Mouse (Mus musculus) MEL (cell line): Measurements from ENCODE around the gene Neurl4. TPM values are rescaled to one million over a fixed set of nuclear protein-coding genes. Genes with fewer than 3 reads are reported as not detected.

Experiments
- DNase-seq: peaks from one replicate; pipeline ENCODE4 v3.0.0; 2011; ENCODE audit warnings: low read depth, low spot score
- H3K27ac ChIP-seq: 2 replicates; pipeline ENCODE4 v1.5.1; 2012; ENCODE audit warnings: low read depth, mild to moderate bottlenecking, control low read depth, low read length, moderate library complexity; ENCODE audit not compliant: control insufficient read depth
- H3K27me3 ChIP-seq, 2 experiments: fragments of 150-350 bp in 1 of 2; sonication (generic) in 1 of 2; 2 replicates each; pipeline ENCODE4 v1.6.1; 2012; ENCODE audit warnings: low read length in 2 of 2, mild to moderate bottlenecking in 2 of 2, improper control_type of control experiment in 1 of 2, moderate library complexity in 1 of 2; ENCODE audit not compliant: insufficient read depth in 2 of 2, control insufficient read depth in 1 of 2
- H3K36me3 ChIP-seq, 2 experiments: 2 replicates each; pipeline ENCODE4 v1.6.1; 2012 to 2014; ENCODE audit warnings: low read length in 2 of 2, improper control_type of control experiment in 1 of 2, inconsistent platforms in 1 of 2, mild to moderate bottlenecking in 1 of 2; ENCODE audit not compliant: insufficient read depth in 2 of 2, control insufficient read depth in 1 of 2
- H3K4me1 ChIP-seq, 2 experiments: fragments of 150-350 bp in 1 of 2; sonication (generic) in 1 of 2; 2 replicates each; pipeline ENCODE4 v1.6.1; 2012; ENCODE audit warnings: low read length in 2 of 2, improper control_type of control experiment in 1 of 2, mild to moderate bottlenecking in 1 of 2; ENCODE audit not compliant: insufficient read depth in 2 of 2, control insufficient read depth in 1 of 2
- H3K4me3 ChIP-seq, 2 experiments: fragments of 150-350 bp in 1 of 2; sonication (generic) in 1 of 2; 2 replicates each; pipeline ENCODE4 v1.5.1; 2012; ENCODE audit warnings: low read depth in 2 of 2, low read length in 2 of 2, mild to moderate bottlenecking in 2 of 2, moderate library complexity in 2 of 2, control low read depth in 1 of 2, improper control_type of control experiment in 1 of 2; ENCODE audit not compliant: control insufficient read depth in 1 of 2, insufficient read depth in 1 of 2
- H3K79me2 ChIP-seq: 2 replicates; pipeline ENCODE4 v1.6.1; 2012; ENCODE audit warnings: mild to moderate bottlenecking, low read length, moderate library complexity; ENCODE audit not compliant: control insufficient read depth, poor library complexity, insufficient read depth
- H3K9ac ChIP-seq: 2 replicates; pipeline ENCODE4 v1.6.1; 2012; ENCODE audit warnings: low read depth, mild to moderate bottlenecking, control low read depth, low read length, moderate library complexity; ENCODE audit not compliant: control insufficient read depth, poor library complexity, severe bottlenecking
- H3K9me3 ChIP-seq: fragments of 150-350 bp; sonication (generic); replicated peaks from 2 replicates; pipeline ENCODE4 v1.6.1; 2012; ENCODE audit warnings: mild to moderate bottlenecking, low read length, improper control_type of control experiment, moderate library complexity; ENCODE audit not compliant: insufficient read depth
- BHLHE40 ChIP-seq: IDR thresholded peaks from 2 replicates; pipeline ENCODE4 v1.6.1; 2012; ENCODE audit warnings: low read depth, mild to moderate bottlenecking, inconsistent platforms, low read length, improper control_type of control experiment, borderline replicate concordance
- CHD2 ChIP-seq: IDR thresholded peaks from 2 replicates; pipeline ENCODE4 v1.6.1; 2011; ENCODE audit warnings: low read length, improper control_type of control experiment
- CTCF ChIP-seq, 3 experiments: IDR thresholded peaks in 2 of 3; conservative IDR thresholded peaks in 1 of 3; 2 replicates each; pipeline ENCODE4 v1.5.1; 2011 to 2012; ENCODE audit warnings: low read length in 3 of 3, low read depth in 2 of 3, mild to moderate bottlenecking in 2 of 3, improper control_type of control experiment in 1 of 3, inconsistent platforms in 1 of 3, mixed read lengths in 1 of 3, moderate library complexity in 1 of 3; ENCODE audit not compliant: control insufficient read depth in 1 of 3, insufficient read depth in 1 of 3, poor library complexity in 1 of 3, severe bottlenecking in 1 of 3
- E2F4 ChIP-seq: IDR thresholded peaks from 2 replicates; pipeline ENCODE4 v1.6.1; 2011; ENCODE audit warnings: low read depth, low read length, improper control_type of control experiment, borderline replicate concordance
- ETS1 ChIP-seq: IDR thresholded peaks from 2 replicates; pipeline ENCODE4 v1.6.1; 2012; ENCODE audit warnings: low read depth, mild to moderate bottlenecking, inconsistent platforms, low read length, improper control_type of control experiment, moderate library complexity
- GABPA ChIP-seq: IDR thresholded peaks from 2 replicates; pipeline ENCODE4 v1.6.1; 2012; ENCODE audit warnings: low read depth, mild to moderate bottlenecking, inconsistent platforms, low read length, improper control_type of control experiment, moderate library complexity
- GATA1 ChIP-seq: IDR thresholded peaks from 2 replicates; pipeline ENCODE4 v1.6.1; 2011; ENCODE audit warnings: low read depth, low read length, improper control_type of control experiment
- HCFC1 ChIP-seq: IDR thresholded peaks from 2 replicates; pipeline ENCODE4 v1.6.1; 2012; ENCODE audit warnings: low read depth, mild to moderate bottlenecking, inconsistent platforms, low read length, improper control_type of control experiment, moderate library complexity
- JUND ChIP-seq: IDR thresholded peaks from 2 replicates; pipeline ENCODE4 v1.6.1; 2011; ENCODE audit warnings: low read depth, mild to moderate bottlenecking, improper control_type of control experiment, low read length
- MAX ChIP-seq: IDR thresholded peaks from 2 replicates; pipeline ENCODE4 v1.6.1; 2011; ENCODE audit warnings: low read length, improper control_type of control experiment
- MAZ ChIP-seq: IDR thresholded peaks from 2 replicates; pipeline ENCODE4 v1.6.1; 2012; ENCODE audit warnings: low read depth, mild to moderate bottlenecking, inconsistent platforms, low read length, improper control_type of control experiment
- MXI1 ChIP-seq: IDR thresholded peaks from 2 replicates; pipeline ENCODE4 v1.6.1; 2011; ENCODE audit warnings: mild to moderate bottlenecking, low read depth, low read length, improper control_type of control experiment
- MYC ChIP-seq: IDR thresholded peaks from 2 replicates; pipeline ENCODE4 v1.6.1; 2011; ENCODE audit warnings: low read depth, mild to moderate bottlenecking, low read length, improper control_type of control experiment, moderate library complexity
- POLR2A ChIP-seq, 2 experiments: IDR thresholded peaks; 2 replicates each; pipeline ENCODE4 v1.6.1; 2011 to 2012; ENCODE audit warnings: low read length in 2 of 2, mild to moderate bottlenecking in 2 of 2, control low read depth in 1 of 2, improper control_type of control experiment in 1 of 2, low read depth in 1 of 2, moderate library complexity in 1 of 2; ENCODE audit not compliant: control insufficient read depth in 1 of 2, insufficient read depth in 1 of 2, poor library complexity in 1 of 2
- RAD21 ChIP-seq: IDR thresholded peaks from 2 replicates; pipeline ENCODE4 v1.6.1; 2011; ENCODE audit warnings: mild to moderate bottlenecking, low read depth, low read length, improper control_type of control experiment
- SIN3A ChIP-seq: IDR thresholded peaks from 2 replicates; pipeline ENCODE4 v1.6.1; 2012; ENCODE audit warnings: low read length, improper control_type of control experiment, inconsistent platforms
- SMC3 ChIP-seq: IDR thresholded peaks from 2 replicates; pipeline ENCODE4 v1.6.1; 2011; ENCODE audit warnings: low read depth, low read length, improper control_type of control experiment
- TAL1 ChIP-seq: IDR thresholded peaks from 2 replicates; pipeline ENCODE4 v1.6.1; 2012; ENCODE audit warnings: mild to moderate bottlenecking, inconsistent platforms, low read length, moderate library complexity, mixed read lengths
- TCF12 ChIP-seq: IDR thresholded peaks from 2 replicates; pipeline ENCODE4 v1.6.1; 2014; ENCODE audit warnings: low read depth, mild to moderate bottlenecking, inconsistent platforms, low read length, improper control_type of control experiment, moderate library complexity
- ZC3H11A ChIP-seq: IDR thresholded peaks from 2 replicates; pipeline ENCODE4 v1.6.1; 2012; ENCODE audit warnings: low read depth, mild to moderate bottlenecking, inconsistent platforms, low read length, improper control_type of control experiment
- ZNF384 ChIP-seq: IDR thresholded peaks from 2 replicates; pipeline ENCODE4 v1.6.1; 2012; ENCODE audit warnings: low read depth, mild to moderate bottlenecking, inconsistent platforms, low read length, improper control_type of control experiment
- polyA plus RNA-seq, 2 experiments: library from polyadenylated mRNA; stranded (reverse) in 1 of 2; unstranded in 1 of 2; fragments of >175 nt in 1 of 2; fragments of >200 nt in 1 of 2; gene quantifications; 2 replicates each; pipeline versions ENCODE4 v1.2.1 to v1.2.4; 2012; ENCODE audit warnings: low replicate concordance in 2 of 2, low read depth in 1 of 2; ENCODE audit not compliant: insufficient read length in 2 of 2, insufficient read depth in 1 of 2, missing spikeins in 1 of 2
- total RNA-seq: library from RNA; depleted of rRNA; stranded (reverse); fragments of 300-350 nt; gene quantifications from 2 replicates; pipeline ENCODE4 v1.2.3, GENCODE M21; 2012

Gene Neurl4
- total and polyA plus RNA-seq, 3 experiments: 50.9 to 58.0 TPM; not detected in 1

- Histone ChIP-seq H3K27me3 (no peaks in the 10 kb centered on the region; a peak in 1 of 4 replicates), H3K4me1 (peaks cover 9 to 37% of the 10 kb centered on the region in 2 experiments; a peak in 3 of 4 replicates), H3K36me3 (peaks cover 0 to 36% of the 10 kb centered on the region in 2 experiments; a peak in 2 of 4 replicates), H3K4me3 (no peak overlapping the region), H3K27ac (no peak overlapping the region), H3K79me2 (no peaks in the 10 kb centered on the region), H3K9me3 (no peaks in the 10 kb centered on the region), H3K9ac (no peak overlapping the region)
- no peak for DNase-seq
- no peak for TF ChIP-seq CHD2
- no peak for TF ChIP-seq RAD21
- TF ChIP-seq POLR2A (IDR thresholded peaks at IDR 0.05; ENCODE audit: control insufficient read depth in 1 of 2, insufficient read depth in 1 of 2, low read depth in 1 of 2, low read length in 2 of 2, poor library complexity in 1 of 2): no peak
- no peak for TF ChIP-seq BHLHE40
- TF ChIP-seq E2F4: no peak
- TF ChIP-seq JUND: no peak
- TF ChIP-seq ZNF384: no peak
- no peak for TF ChIP-seq TAL1
- TF ChIP-seq GABPA: no peak
Measured at GRCm38 (mm10) chr11:69933066-69933465, 32.2 kb downstream of the Neurl4 start.

- Histone ChIP-seq H3K27ac (peak overlapping the region; percentile 42), H3K4me1 (peaks cover 9 to 34% of the 10 kb centered on the region in 2 experiments; a peak in 3 of 4 replicates), H3K4me3 (peak overlapping the region; percentile 57 to 60), H3K27me3 (peaks cover 0 to 2% of the 10 kb centered on the region in 2 experiments; a peak in 1 of 4 replicates), H3K79me2 (no peaks in the 10 kb centered on the region), H3K9ac (peak overlapping the region; percentile 60), H3K36me3 (peaks cover 0 to 32% of the 10 kb centered on the region in 2 experiments; a peak in 2 of 4 replicates), H3K9me3 (no peaks in the 10 kb centered on the region)
- peak; percentile 88 for TF ChIP-seq MAZ
- TF ChIP-seq TCF12: 0 out of 2 replicates have a peak, but pooled peaks have one; percentile 17
- TF ChIP-seq SMC3: peak; percentile 87
- TF ChIP-seq CTCF (IDR thresholded peaks at IDR 0.05 in 2 of 3, conservative IDR thresholded peaks at IDR 0.05 in 1 of 3; ENCODE audit: control insufficient read depth in 1 of 3, insufficient read depth in 1 of 3, low read depth in 2 of 3, low read length in 3 of 3, poor library complexity in 1 of 3, severe bottlenecking in 1 of 3): peak; percentile 67 to 99 (median 99)
- TF ChIP-seq ZNF384: peak; percentile 41; the same call in 1 of the 2 replicates
- no peak for TF ChIP-seq ETS1
- no peak for TF ChIP-seq MYC
- peak; percentile 93 for TF ChIP-seq RAD21
- TF ChIP-seq ZC3H11A: peak; percentile 86
- peak; percentile 54; the same call in 1 of the 2 replicates for TF ChIP-seq HCFC1
- no peak for TF ChIP-seq GATA1
- peak; percentile 74 for TF ChIP-seq SIN3A
- TF ChIP-seq MAX: no peak
- TF ChIP-seq MXI1: peak; percentile 55
- peak; percentile 96 for DNase-seq
Measured at GRCm38 (mm10) chr11:69934169-69934568, 33.3 kb downstream of the Neurl4 start.
